Mouse (Mus musculus) small intestine, adult 2 months (tissue): ENCODE results near the gene Irx4.

Experiments
- CTCF ChIP-seq: fragments of 200-500 bp; IDR thresholded peaks from 2 replicates; pipeline ENCODE4 v1.5.1; 2012; ENCODE audit warnings: low read depth, mild to moderate bottlenecking, control low read depth, inconsistent platforms, low read length, moderate library complexity, mixed read lengths; ENCODE audit not compliant: insufficient replicate concordance, insufficient read length; ENCODE audit errors: extremely low read depth
- POLR2A ChIP-seq: fragments of 200-500 bp; IDR thresholded peaks from 2 replicates; pipeline ENCODE4 v1.6.1; 2012; ENCODE audit warnings: low read depth, mild to moderate bottlenecking, control low read depth, inconsistent platforms, low read length, moderate library complexity

- TF ChIP-seq CTCF = no peak
- TF ChIP-seq POLR2A = no peak
Measured at GRCm38 (mm10) chr13:73291102-73291501, 30.8 kb downstream of the Irx4 start.
